8 mouse cellular contexts compared by ENCODE assay signal in genomic region chr5:127616151-127616550, GRCm38 (mm10). TPM values are rescaled to one million over a fixed set of nuclear protein-coding genes. Genes with fewer than 3 reads are reported as not detected.
DNase-seq lines count a peak whose midpoint lies in the region; ATAC-seq and TF ChIP-seq lines count a peak whose summit lies in the region.

No protein-coding gene starts in this region.

- 4% methylated on average over 5 of the region's 5 CpGs for WGBS in macrophage (ENCODE audit: missing documents)

- TF ChIP-seq POLR2A in CH12.LX (IDR thresholded peaks at IDR 0.05; ENCODE audit: low read depth, low read length) = no peak

- dilution Hi-C loops in CH12.LX (cut with MboI; ENCODE audit: extremely low pct_ligation_motif_present, extremely low pct_unique_long_range_greater_than_20kb, low sequenced_read_pairs) = no loop called here

- H3K79me2 ChIP-seq in CH12.LX (replicated peaks; ENCODE audit: control insufficient read depth, extremely low read depth, insufficient read depth, poor library complexity, severe bottlenecking) (peaks cover 56% of the 10 kb centered on the region), macrophage (ENCODE audit: inconsistent target) (peaks cover 55% of the 10 kb centered on the region)

- no peak for TF ChIP-seq CTCF in CH12.LX (conservative IDR thresholded peaks at IDR 0.05 in 1 of 2, IDR thresholded peaks at IDR 0.05 in 1 of 2; ENCODE audit: low read depth in 2 of 2, low read length in 2 of 2)

- ATAC-seq in erythroblast, adult 5-6 weeks (replicated peaks; ENCODE audit: low FRiP score, poor library complexity, severe bottlenecking) = no peak

- no peak for TF ChIP-seq RAD21 in CH12.LX (IDR thresholded peaks at IDR 0.05; ENCODE audit: low read depth, low read length)

- H3K27me3 ChIP-seq in erythroblast, embryonic 14.5 days (ENCODE audit: control insufficient read depth) = no peaks in the 10 kb centered on the region
- no peaks in the 10 kb centered on the region for H3K27me3 ChIP-seq in CH12.LX (replicated peaks)

- H3K36me3 ChIP-seq in erythroblast, embryonic 14.5 days (ENCODE audit: control insufficient read depth) = peaks cover 5% of the 10 kb centered on the region
- H3K36me3 ChIP-seq in CH12.LX (replicated peaks in 1 of 2; ENCODE audit: control insufficient read depth in 1 of 2, insufficient read depth in 1 of 2, low read length in 1 of 2) = peaks cover 0 to 18% of the 10 kb centered on the region in 2 experiments
- H3K36me3 ChIP-seq in macrophage (ENCODE audit: inconsistent target) = no peaks in the 10 kb centered on the region

- H3K4me1 ChIP-seq in erythroblast, embryonic 14.5 days (ENCODE audit: control insufficient read depth) = peaks cover 36% of the 10 kb centered on the region
- peaks cover 18 to 50% of the 10 kb centered on the region in 2 experiments for H3K4me1 ChIP-seq in CH12.LX (ENCODE audit: control insufficient read depth in 1 of 2, insufficient read depth in 2 of 2)

- no peaks in the 10 kb centered on the region; the same call in 1 of the 2 replicates for H3K9me3 ChIP-seq in erythroblast, embryonic 14.5 days (ENCODE audit: control insufficient read depth, low read length)
- H3K9me3 ChIP-seq in CH12.LX (replicated peaks; ENCODE audit: low read length) = no peaks in the 10 kb centered on the region

- H3K4me2 ChIP-seq in CH12.LX (ENCODE audit: insufficient read depth, low read depth, poor library complexity, severe bottlenecking) = peak overlapping the region; percentile 53

- DNase-seq in CH12.LX (ENCODE audit: extremely low read depth) (no peak), adipocyte (ENCODE audit: low spot score) (no peak)
- peak; percentile 10 for DNase-seq in forelimb bud, embryonic 11.5 days (ENCODE audit: low read depth, low spot score)
- no peak for DNase-seq in frontal cortex, adult 2 months (ENCODE audit: extremely low spot score in 1 of 2, low spot score in 1 of 2)
- no peak for DNase-seq in left cerebral cortex, adult 18-20 months (ENCODE audit: low spot score in 2 of 2)

- H3K9ac ChIP-seq in CH12.LX (ENCODE audit: insufficient read depth, low read depth) = peak overlapping the region; percentile 83

- in situ Hi-C loops in CH12.LX (cut with MboI; ENCODE audit: low pct_ligation_motif_present, low pct_unique_long_range_greater_than_20kb, low sequenced_read_pairs) = loop anchor here (25.0 kb wide), 1 partner anchor 1396 kb away; the partner anchor contains the start of genes Ran and Stx2

- peak overlapping the region; percentile 96 for H3K4me3 ChIP-seq in erythroblast, embryonic 14.5 days (replicated peaks)
- H3K4me3 ChIP-seq in CH12.LX (replicated peaks in 1 of 3; ENCODE audit: low read depth in 2 of 3, low read length in 2 of 3, poor library complexity in 1 of 3) (peak overlapping the region; percentile 95 to 100 (median 98)), macrophage (ENCODE audit: inconsistent target) (peak overlapping the region; percentile 72)

- H3K27ac ChIP-seq in CH12.LX (ENCODE audit: insufficient read depth, low read depth) (peak overlapping the region; percentile 81), macrophage (peak overlapping the region; percentile 98)

- no peak for TF ChIP-seq EP300 in CH12.LX (IDR thresholded peaks at IDR 0.05; ENCODE audit: low read length)

TF ChIP-seq in CH12.LX, 34 proteins besides CTCF, POLR2A, EP300 and RAD21:
- no peak for TF ChIP-seq CHD1 (IDR thresholded peaks at IDR 0.05; ENCODE audit: low read depth, low read length)
- no peak for TF ChIP-seq MAZ (IDR thresholded peaks at IDR 0.05; ENCODE audit: low read depth, low read length)
- TF ChIP-seq GABPA (IDR thresholded peaks at IDR 0.05; ENCODE audit: insufficient replicate concordance, low read depth, low read length) = no peak
- no peak for TF ChIP-seq JUN (IDR thresholded peaks at IDR 0.05; ENCODE audit: insufficient read depth, low read depth, low read length)
- TF ChIP-seq BHLHE40 (IDR thresholded peaks at IDR 0.05; ENCODE audit: low read depth, low read length) = no peak
- no peak for TF ChIP-seq JUND (conservative IDR thresholded peaks at IDR 0.05; ENCODE audit: low read depth, low read length)
- no peak for TF ChIP-seq USF2 (conservative IDR thresholded peaks at IDR 0.05; ENCODE audit: low read depth, low read length)
- TF ChIP-seq USF1 (IDR thresholded peaks at IDR 0.05; ENCODE audit: low read depth, low read length) = no peak
- TF ChIP-seq MYC (IDR thresholded peaks at IDR 0.05; ENCODE audit: low read depth, low read length) = no peak
- no peak for TF ChIP-seq E2F4 (IDR thresholded peaks at IDR 0.05; ENCODE audit: insufficient replicate concordance, low read depth, low read length)
- no peak for TF ChIP-seq SMC3 (IDR thresholded peaks at IDR 0.05; ENCODE audit: low read depth, low read length)
- TF ChIP-seq ELF1 (IDR thresholded peaks at IDR 0.05; ENCODE audit: low read depth, low read length) = no peak
- TF ChIP-seq ZKSCAN1 (IDR thresholded peaks at IDR 0.05; ENCODE audit: borderline replicate concordance, low read depth, low read length) = no peak

RNA-seq across cellular contexts. Expression of gene Glt1d1, which starts 15.9 kb away (rescaled TPM):
- polyA plus RNA-seq in erythroblast, embryonic 14.5 days (2012) = 0.02 TPM in 1 of 2 replicates, not detected in the other
- total RNA-seq in erythroblast, adult 5-6 weeks (2015; ENCODE audit: low replicate concordance) = 1.3 TPM in 2 replicates
- 0.77 and 1.7 TPM in 2 replicates for total RNA-seq in erythroblast, adult 5-6 weeks (2017; ENCODE audit: low replicate concordance)
- total RNA-seq in CH12.LX (2012; rRNA removed) (0.25 and 0.29 TPM in 2 replicates), CH12.LX (2014; rRNA removed) (0.11 TPM in 1 of 2 replicates, not detected in the other)
- polyA plus RNA-seq in CH12.LX (2012; ENCODE audit: insufficient read length, low read depth) (0.15 and 0.21 TPM in 2 replicates), macrophage (2018) (0.09 TPM in 1 of 3 replicates, not detected in the others)
- not detected for total RNA-seq in macrophage (2018; cell fraction: chromatin; rRNA removed)
- not detected for total RNA-seq in macrophage (2018; cell fraction: cytosol; rRNA removed)
- under 1 TPM in 1 of 26 experiments, not detected in 25; 0.15 TPM for total RNA-seq in macrophage (2018; cell fraction: nucleus; rRNA removed)
- 15.2 and 17.9 TPM in 2 replicates for polyA plus RNA-seq in frontal cortex, adult 2 months (2012; rRNA removed)
- total RNA-seq in left cerebral cortex, adult 18-20 months (2021) = 10 to 100 TPM; 24.7 to 25.6 TPM

RNA-seq across cellular contexts. Expression of gene Slc15a4, which starts 16.5 kb away (rescaled TPM):
- polyA plus RNA-seq in erythroblast, embryonic 14.5 days (2012) = 0.27 and 0.75 TPM in 2 replicates
- 5.4 and 37.6 TPM in 2 replicates for total RNA-seq in erythroblast, adult 5-6 weeks (2015; ENCODE audit: low replicate concordance)
- total RNA-seq in erythroblast, adult 5-6 weeks (2017; ENCODE audit: low replicate concordance) = 10.0 and 12.1 TPM in 2 replicates
- 25.8 and 31.0 TPM in 2 replicates for total RNA-seq in CH12.LX (2012; rRNA removed)
- total RNA-seq in CH12.LX (2014; rRNA removed) = 23.4 and 25.7 TPM in 2 replicates
- 44.2 and 52.7 TPM in 2 replicates for polyA plus RNA-seq in CH12.LX (2012; ENCODE audit: insufficient read length, low read depth)
- 100 to 1,000 TPM in 25 of 26 experiments, 10 to 100 TPM in 1; 89.5 to 362 (median 173) TPM for total RNA-seq in macrophage (2018; cell fraction: chromatin; rRNA removed)
- 10 to 100 TPM; 31.3 to 87.6 (median 56.0) TPM for total RNA-seq in macrophage (2018; cell fraction: cytosol; rRNA removed)
- total RNA-seq in macrophage (2018; cell fraction: nucleus; rRNA removed) = 100 to 1,000 TPM in 24 of 26 experiments, 10 to 100 TPM in 2; 88.5 to 441 (median 144) TPM
- polyA plus RNA-seq in macrophage (2018) = 32.6 to 331 TPM (median 56.6 TPM) in 3 replicates
- 18.5 and 22.1 TPM in 2 replicates for polyA plus RNA-seq in frontal cortex, adult 2 months (2012; rRNA removed)
- 10 to 100 TPM; 24.4 to 26.8 TPM for total RNA-seq in left cerebral cortex, adult 18-20 months (2021)

Comparison
In these comparisons a context has a peak if more than half of its experiments do, and no peak if none do; other contexts are left out.
1. RNA of gene Glt1d1, which starts 15.9 kb away (polyA plus RNA-seq): 15.2 to 17.9 TPM in frontal cortex, adult 2 months; 0.15 to 0.21 TPM in CH12.LX, 0.09 TPM in macrophage and 0.02 TPM in erythroblast, embryonic 14.5 days; every median in the first group is over 10 times any median in the second.
2. RNA of gene Slc15a4, which starts 16.5 kb away (polyA plus RNA-seq): 32.6 to 331 TPM in macrophage, 44.2 to 52.7 TPM in CH12.LX and 18.5 to 22.1 TPM in frontal cortex, adult 2 months; 0.27 to 0.75 TPM in erythroblast, embryonic 14.5 days; every median in the first group is over 10 times any median in the second.
3. Peak in every context shown above with its lines, with median percentiles within 50 percentile points of each other: H3K4me3 ChIP-seq.